In the genomic region with DNA sequence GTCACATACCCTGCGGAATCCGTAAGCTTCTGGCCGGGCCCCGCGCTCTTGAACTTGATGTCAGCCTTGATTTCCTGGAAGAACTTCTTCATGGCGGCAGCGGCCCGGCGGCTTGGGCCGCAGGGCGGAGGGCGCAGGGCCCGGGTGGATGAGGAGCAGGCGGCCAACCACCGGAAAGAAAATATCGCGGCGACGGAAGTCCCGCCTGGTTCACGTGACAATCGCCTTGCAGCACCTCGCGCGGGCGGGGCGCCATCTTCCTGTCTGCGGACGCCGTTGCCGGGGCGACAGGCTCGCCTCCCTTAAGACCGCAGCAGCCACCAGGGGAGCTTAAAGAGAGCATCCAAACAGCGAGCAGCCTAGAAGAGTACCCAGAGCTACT, we compare ENCODE assay signal across 7 mouse cellular contexts. TPM values are rescaled to one million over a fixed set of nuclear protein-coding genes. Genes with fewer than 3 reads are reported as not detected.
DNase-seq lines count a peak whose midpoint lies in the region; ATAC-seq lines count a peak whose summit lies in the region.

A gene (minus strand): TSS at position 202 of the 382 bp plus-strand sequence.

- peak within 1 kb of the TSS; percentile 77 for H3K27ac ChIP-seq in embryonic facial prominence, embryonic 11.5 days (replicated peaks; ENCODE audit: low read depth, low read length)
- H3K27ac ChIP-seq in limb, embryonic 11.5 days (replicated peaks; ENCODE audit: low read depth, low read length): peak within 1 kb of the TSS; percentile 88
- peak within 1 kb of the TSS; percentile 87 for H3K27ac ChIP-seq in midbrain, embryonic 14.5 days (replicated peaks; ENCODE audit: low read depth, low read length)

- H3K36me3 ChIP-seq in embryonic facial prominence, embryonic 11.5 days (replicated peaks; ENCODE audit: control insufficient read depth, insufficient read depth, low read depth, low read length): peaks cover 4% of the 10 kb centered on the region; the same call in 1 of the 2 replicates
- peaks cover 6% of the 10 kb centered on the region; the same call in 1 of the 2 replicates for H3K36me3 ChIP-seq in limb, embryonic 11.5 days (ENCODE audit: control insufficient read depth, insufficient read depth, low read length)
- peaks cover 34% of the 10 kb centered on the region for H3K36me3 ChIP-seq in midbrain, embryonic 14.5 days (ENCODE audit: control insufficient read depth, insufficient read depth, low read length)

- ATAC-seq in embryonic facial prominence, embryonic 11.5 days (replicated peaks; ENCODE audit: insufficient number of reproducible peaks, low FRiP score, low TSS enrichment, low read depth): peak; percentile 55
- peak; percentile 33; the same call in 1 of the 2 replicates for ATAC-seq in limb, embryonic 11.5 days (ENCODE audit: insufficient number of reproducible peaks, low FRiP score, low TSS enrichment, low read depth)
- ATAC-seq in midbrain, embryonic 14.5 days (ENCODE audit: low FRiP score, low TSS enrichment): peak; percentile 61

- peak within 1 kb of the TSS; percentile 73 for H3K9ac ChIP-seq in embryonic facial prominence, embryonic 11.5 days (replicated peaks; ENCODE audit: low read length)
- H3K9ac ChIP-seq in limb, embryonic 11.5 days (ENCODE audit: low read length): peak within 1 kb of the TSS; percentile 70
- H3K9ac ChIP-seq in midbrain, embryonic 14.5 days (replicated peaks; ENCODE audit: low read length): peak within 1 kb of the TSS; percentile 79

- H3K4me3 ChIP-seq in embryonic facial prominence, embryonic 11.5 days (ENCODE audit: low read depth, low read length): peak within 1 kb of the TSS; percentile 58
- peak within 1 kb of the TSS; percentile 68 for H3K4me3 ChIP-seq in limb, embryonic 11.5 days (ENCODE audit: low read depth, low read length)
- peak within 1 kb of the TSS; percentile 85 for H3K4me3 ChIP-seq in midbrain, embryonic 14.5 days (replicated peaks; ENCODE audit: low read depth, low read length)

- under 1% methylated on average over 35 of the region's 35 CpGs for WGBS in embryonic facial prominence, embryonic 11.5 days
- under 1% methylated on average over 35 of the region's 35 CpGs for WGBS in limb, embryonic 11.5 days
- under 1% methylated on average over 35 of the region's 35 CpGs for WGBS in midbrain, embryonic 14.5 days

- H3K4me1 ChIP-seq in embryonic facial prominence, embryonic 11.5 days (ENCODE audit: control insufficient read depth, insufficient read depth, low read length): no peaks in the 10 kb centered on the region; the same call in 1 of the 2 replicates
- 0 out of 2 replicates have a peak, but pooled peaks cover 2% of the 10 kb centered on the region for H3K4me1 ChIP-seq in limb, embryonic 11.5 days (ENCODE audit: control insufficient read depth, insufficient read depth, low read length)
- H3K4me1 ChIP-seq in midbrain, embryonic 14.5 days (ENCODE audit: control insufficient read depth, insufficient read depth, low read length): peaks cover 10% of the 10 kb centered on the region

- no peaks in the 10 kb centered on the region for H3K27me3 ChIP-seq in embryonic facial prominence, embryonic 11.5 days (ENCODE audit: control insufficient read depth, insufficient read depth, low read length)
- no peaks in the 10 kb centered on the region for H3K27me3 ChIP-seq in limb, embryonic 11.5 days (ENCODE audit: control insufficient read depth, insufficient read depth, low read length)
- no peaks in the 10 kb centered on the region for H3K27me3 ChIP-seq in midbrain, embryonic 14.5 days (ENCODE audit: control insufficient read depth, insufficient read depth, low read length)

- peak; percentile 99 for DNase-seq in adrenal gland, postnatal 14 days
- peak; percentile 98 for DNase-seq in embryonic facial prominence, embryonic 11.5 days (ENCODE audit: low spot score)
- peak; percentile 100 for DNase-seq in heart, adult 11 months
- peak; percentile 97 for DNase-seq in kidney, adult 18-20 months
- peak; percentile 95 for DNase-seq in limb, embryonic 11.5 days (ENCODE audit: low spot score)
- DNase-seq in midbrain, embryonic 14.5 days: peak; percentile 98
- DNase-seq in spleen, adult 18-20 months: peak; percentile 93 to 95

- H3K9me3 ChIP-seq in embryonic facial prominence, embryonic 11.5 days (replicated peaks; ENCODE audit: control insufficient read depth, low read length): no peaks in the 10 kb centered on the region
- no peaks in the 10 kb centered on the region for H3K9me3 ChIP-seq in limb, embryonic 11.5 days (ENCODE audit: control insufficient read depth, low read length)
- H3K9me3 ChIP-seq in midbrain, embryonic 14.5 days (ENCODE audit: control insufficient read depth, low read length): no peaks in the 10 kb centered on the region

- H3K4me2 ChIP-seq in embryonic facial prominence, embryonic 11.5 days (ENCODE audit: low read depth, low read length): peak within 1 kb of the TSS; percentile 68
- H3K4me2 ChIP-seq in limb, embryonic 11.5 days (ENCODE audit: low read depth, severe bottlenecking): peak within 1 kb of the TSS; percentile 39
- H3K4me2 ChIP-seq in midbrain, embryonic 14.5 days (ENCODE audit: low read length): peak within 1 kb of the TSS; percentile 77

RNA-seq across cellular contexts. Expression of the gene that starts here (rescaled TPM):
- 65.6 and 79.5 TPM in 2 replicates for total RNA-seq in adrenal gland, postnatal 14 days (2021)
- 40.9 and 43.1 TPM in 2 replicates for polyA plus RNA-seq in embryonic facial prominence, embryonic 11.5 days (2014; fragmentation: Nextera tagmentation; extraction: Ambion mirVana)
- polyA plus RNA-seq in limb, embryonic 11.5 days (2014; fragmentation: Nextera tagmentation; extraction: Ambion mirVana): 38.5 and 39.1 TPM in 2 replicates
- 74.9 and 79.5 TPM in 2 replicates for polyA plus RNA-seq in midbrain, embryonic 14.5 days (2014; fragmentation: Nextera tagmentation; extraction: Ambion mirVana)

Comparison
In these comparisons a context has a peak if more than half of its experiments do, and no peak if none do; other contexts are left out.
1. Peak in every context shown above with its lines: DNase-seq, ATAC-seq, H3K4me3 ChIP-seq and H3K27ac ChIP-seq.